Mouse (Mus musculus) T-helper 2 cell (primary cell): ENCODE results near the gene Gna15.

Experiments used
- in situ Hi-C: fragments of 300-600 bp; cut with MboI, MseI; formaldehyde crosslinking; loops from one replicate; pipeline ENCODE4 v1.15.1; 2025; ENCODE audit warnings: high pct_unique_total_duplicates

The Gna15 gene

GRCm38 (mm10) chr10:81470454-81470853 is 53.6 kb downstream of the Gna15 start:
- in situ Hi-C loops, result no loop called here

DNA sequence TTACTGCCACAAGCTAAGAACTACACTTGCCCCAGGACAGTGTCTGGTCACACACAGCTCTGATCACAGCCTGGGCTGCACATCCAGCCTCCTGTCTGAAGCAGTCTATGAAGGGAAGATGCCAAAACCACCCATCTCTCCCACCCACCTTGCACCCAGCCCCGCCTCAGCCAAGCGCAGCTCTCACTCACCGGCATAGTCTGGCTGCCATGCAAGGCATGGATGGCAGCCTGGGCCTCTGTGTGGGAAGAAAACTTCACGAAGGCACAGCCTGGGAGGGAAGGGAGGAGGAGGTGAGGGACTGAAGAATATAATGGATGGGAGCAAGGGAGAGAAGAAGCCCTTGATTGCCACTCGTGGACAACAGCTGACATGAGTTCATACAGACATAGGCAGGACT is 54.8 kb downstream of the Gna15 start:
- in situ Hi-C loops, result no loop called here

DNA sequence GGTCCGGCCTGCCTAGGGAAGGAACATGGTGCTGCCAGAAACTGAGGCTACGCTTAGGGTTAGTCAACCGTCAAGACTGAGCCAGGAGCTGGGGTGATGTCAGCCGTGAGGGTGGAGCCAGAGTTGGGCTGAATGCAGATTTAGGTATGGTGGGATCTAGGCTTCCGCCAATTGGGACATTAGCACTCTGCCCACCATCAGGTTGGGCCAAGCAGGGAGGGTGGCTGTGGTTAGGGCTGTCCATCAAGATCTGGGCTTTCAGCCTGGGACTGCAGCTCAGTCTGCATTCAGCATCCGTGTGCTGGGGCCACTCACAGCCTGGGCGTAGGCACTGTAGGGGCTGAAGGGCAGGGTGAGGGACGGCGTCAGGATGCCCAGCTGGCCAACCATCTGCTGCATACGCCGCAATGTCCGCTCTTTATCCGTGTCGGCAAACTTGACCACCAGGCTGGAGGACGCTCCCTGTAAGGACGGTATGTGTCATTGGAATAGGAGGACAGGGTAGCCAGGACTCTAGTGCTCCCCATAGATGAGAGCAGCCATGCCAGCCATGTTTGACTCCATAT is 56.3 kb downstream of the Gna15 start:
- in situ Hi-C loops, result no loop called here

DNA sequence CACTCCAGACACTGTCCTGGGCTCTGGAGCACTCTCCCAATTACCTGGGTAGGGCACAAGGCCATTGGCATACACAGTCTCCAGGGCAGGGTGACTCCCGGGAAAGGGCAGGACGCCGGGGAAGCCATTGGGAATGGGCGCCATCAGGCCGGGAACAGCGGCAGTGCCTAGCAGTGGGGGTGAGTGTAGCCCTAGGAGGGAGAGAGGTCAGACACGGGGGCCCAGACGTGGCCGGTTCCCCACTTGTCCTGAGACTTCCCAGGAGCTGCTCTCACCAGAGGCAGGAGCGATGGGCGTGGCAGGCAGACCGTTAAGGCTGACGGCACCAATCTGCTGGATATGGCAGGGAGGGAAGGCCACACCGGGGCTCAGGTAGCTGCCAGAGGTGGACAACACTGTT is 57.1 kb downstream of the Gna15 start:
- in situ Hi-C loops, result no loop called here

GRCm38 (mm10) chr10:81466066-81466465 is 58.0 kb downstream of the Gna15 start:
- in situ Hi-C loops, result no loop called here

GRCm38 (mm10) chr10:81465265-81465645 is 58.8 kb downstream of the Gna15 start:
- in situ Hi-C loops, result no loop called here

- in situ Hi-C loops, result no loop called here
Observed at GRCm38 (mm10) chr10:81464405-81465264, 59.4 kb downstream of the Gna15 start.

DNA sequence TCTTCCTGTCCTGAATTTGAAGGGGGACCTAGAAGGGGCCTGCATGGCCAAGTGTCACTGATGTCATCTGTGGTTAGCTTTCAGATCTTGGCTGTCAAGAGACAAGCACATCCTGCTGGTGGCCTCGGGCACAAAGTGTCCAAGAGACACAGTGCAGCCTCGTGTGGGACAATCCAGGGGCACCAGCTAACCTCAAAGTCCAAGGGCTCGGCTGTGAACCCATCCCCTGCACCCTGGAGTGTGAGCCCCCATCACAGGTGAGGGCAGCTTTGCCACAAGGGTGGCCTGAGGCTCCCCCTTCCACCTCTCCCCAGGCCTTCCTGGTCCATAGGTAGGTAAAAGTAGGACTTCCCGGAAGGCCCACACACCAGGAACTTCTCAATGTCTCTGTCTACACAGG is 60.5 kb downstream of the Gna15 start:
- in situ Hi-C loops, result no loop called here

DNA sequence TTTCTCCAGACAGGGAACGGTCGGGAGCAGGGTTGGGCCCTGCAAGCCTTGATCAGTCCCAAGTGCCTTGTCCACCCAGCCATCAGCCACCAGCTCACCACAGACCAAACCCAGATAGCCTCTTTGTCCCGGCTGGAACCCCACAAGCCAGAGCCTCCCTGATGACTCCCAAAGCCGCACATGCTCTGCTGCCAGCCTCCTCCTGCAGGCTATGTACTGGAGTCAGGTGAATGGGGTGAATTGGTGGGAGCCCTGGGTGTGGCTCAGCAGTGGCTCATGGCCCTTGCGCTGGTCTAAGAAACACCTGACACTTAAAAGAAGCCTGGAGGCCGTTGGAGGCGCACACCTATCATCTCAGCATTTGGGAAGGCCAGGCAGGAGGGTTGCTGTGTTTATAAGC is 61.1 kb downstream of the Gna15 start:
- in situ Hi-C loops, result no loop called here

GRCm38 (mm10) chr10:81462415-81462804 is 61.6 kb downstream of the Gna15 start:
- in situ Hi-C loops, result no loop called here

- in situ Hi-C loops, result no loop called here
Observed at GRCm38 (mm10) chr10:81461673-81462414, 62.2 kb downstream of the Gna15 start.

DNA sequence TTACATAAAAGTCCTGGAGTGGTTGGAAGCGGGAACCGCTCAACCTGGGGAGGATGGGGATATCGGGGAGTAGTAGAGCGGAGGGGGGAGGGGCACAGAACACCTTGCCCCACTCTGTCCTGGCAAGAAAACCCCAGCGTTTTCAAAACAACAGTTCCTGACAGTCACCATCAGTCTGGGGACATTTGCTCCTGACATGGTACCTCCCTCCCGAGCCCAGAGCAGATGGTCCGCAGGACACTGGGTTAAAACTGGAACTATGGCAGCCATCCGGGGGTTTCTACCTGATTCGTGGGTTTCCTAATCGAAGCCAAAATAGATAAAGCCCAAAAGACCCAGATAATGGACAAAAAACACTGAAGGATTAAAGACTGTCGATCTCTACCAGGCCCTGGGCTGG is 63.1 kb downstream of the Gna15 start:
- in situ Hi-C loops, result no loop called here

DNA sequence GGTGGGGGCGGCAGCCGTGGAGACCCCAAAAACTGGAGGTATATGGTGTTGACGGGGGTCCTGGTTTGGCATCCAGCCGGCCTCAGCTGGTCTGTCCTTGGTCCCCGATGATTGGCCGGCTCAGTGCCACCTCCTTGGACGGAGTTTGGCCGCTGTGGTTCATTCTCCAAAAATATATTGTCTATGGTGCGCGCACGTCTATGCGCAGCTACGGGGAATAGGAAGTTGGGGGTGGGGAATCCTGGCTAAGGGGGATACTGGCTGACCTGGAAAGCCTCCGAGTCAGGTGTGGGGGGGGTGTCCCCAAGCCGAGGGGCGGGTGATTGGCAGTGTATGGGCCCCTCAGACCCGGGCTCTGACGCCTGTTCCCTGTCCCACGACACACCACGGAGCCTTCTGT is 63.6 kb downstream of the Gna15 start:
- in situ Hi-C loops, result no loop called here

DNA sequence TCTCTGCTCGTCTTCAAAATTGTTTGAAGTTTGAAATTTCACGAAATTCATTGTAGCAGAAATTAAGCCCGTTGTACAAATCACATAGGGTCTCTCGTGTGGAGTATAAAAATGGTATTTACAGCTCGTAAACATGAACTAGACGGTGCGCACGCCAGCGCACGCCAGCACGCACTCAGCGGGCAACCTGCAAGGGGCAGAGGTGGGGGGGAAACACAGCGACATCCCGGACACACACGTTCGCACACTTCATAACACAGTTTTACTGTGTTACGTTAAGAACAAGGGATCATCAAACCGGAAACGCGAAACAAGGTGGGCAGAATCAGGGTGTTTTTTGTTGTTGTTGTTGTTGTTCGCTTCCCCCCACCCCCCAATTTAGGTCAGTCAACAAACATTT is 64.6 kb downstream of the Gna15 start:
- in situ Hi-C loops, result no loop called here

- in situ Hi-C loops, result no loop called here
Observed at GRCm38 (mm10) chr10:81458267-81458666, 65.8 kb downstream of the Gna15 start.

GRCm38 (mm10) chr10:81457624-81458023 is 66.4 kb downstream of the Gna15 start:
- in situ Hi-C loops, result no loop called here

GRCm38 (mm10) chr10:81456983-81457563 is 67.0 kb downstream of the Gna15 start:
- in situ Hi-C loops, result no loop called here

DNA sequence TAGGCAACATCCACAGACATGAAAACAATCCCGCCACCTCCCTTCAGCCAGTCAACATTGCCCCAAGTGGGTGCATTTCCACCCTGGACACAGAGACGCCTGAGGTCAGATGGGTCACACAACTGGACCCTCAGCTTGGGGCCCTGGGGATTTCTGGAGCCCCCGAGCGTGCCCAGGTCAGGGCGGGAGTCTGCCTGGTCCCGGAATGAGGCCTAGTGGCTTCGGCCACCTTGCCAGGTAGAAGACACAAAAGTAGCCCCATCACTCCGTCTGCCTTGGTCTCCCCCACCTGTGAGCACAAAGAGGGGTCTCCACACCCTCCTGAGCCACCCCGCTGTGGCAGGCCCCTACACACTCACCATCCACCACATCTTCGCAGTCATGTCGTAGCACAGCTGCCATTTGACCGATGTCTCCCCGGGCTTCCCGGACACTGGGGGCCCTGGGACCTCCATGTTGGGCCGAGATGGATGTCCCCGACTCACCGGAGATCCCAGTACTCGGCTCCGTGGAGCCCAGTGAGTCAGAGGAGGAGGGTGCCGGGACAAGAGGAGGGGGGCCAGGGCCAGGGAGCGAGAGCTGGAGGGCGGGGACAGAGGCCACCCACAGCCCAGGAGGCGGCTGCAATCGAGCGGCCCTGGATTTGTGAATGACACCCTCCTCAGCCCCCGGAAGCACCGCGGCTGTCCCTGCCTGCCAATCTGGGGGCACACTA is 68.7 kb downstream of the Gna15 start, which contains the start of gene Nfic:
TSS of gene Nfic (minus strand) at position 455 of the 715 bp plus-strand sequence.
- in situ Hi-C loops, result no loop called here

- in situ Hi-C loops, result no loop called here
Observed at GRCm38 (mm10) chr10:81454106-81454505, 69.9 kb downstream of the Gna15 start.

- in situ Hi-C loops, result no loop called here
Observed at GRCm38 (mm10) chr10:81452947-81453288, 71.1 kb downstream of the Gna15 start.
